Mouse (Mus musculus): Measurements from ENCODE around the gene Ccdc24.

Gene Ccdc24

DNA sequence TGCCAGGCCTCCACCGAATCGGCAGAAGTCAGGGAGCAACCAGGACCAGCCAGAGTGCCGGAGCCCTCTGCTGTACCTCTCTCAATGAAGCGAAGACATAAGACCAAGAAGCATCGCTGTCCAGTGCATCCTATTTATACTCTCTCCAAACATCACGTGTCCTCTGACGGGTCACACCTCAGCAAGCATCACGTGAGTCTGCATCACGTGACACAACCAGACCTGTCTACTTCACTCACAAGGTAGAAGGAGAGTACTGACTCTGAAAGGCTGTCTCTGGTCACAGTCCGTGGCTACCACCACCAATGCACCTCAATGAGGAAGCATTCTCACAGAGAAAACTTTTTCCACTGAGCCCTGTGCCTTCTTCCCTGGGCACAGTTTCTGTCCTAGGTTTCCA, 54.3 kb downstream of the Ccdc24 start:
- DNase-seq: no peak

DNA sequence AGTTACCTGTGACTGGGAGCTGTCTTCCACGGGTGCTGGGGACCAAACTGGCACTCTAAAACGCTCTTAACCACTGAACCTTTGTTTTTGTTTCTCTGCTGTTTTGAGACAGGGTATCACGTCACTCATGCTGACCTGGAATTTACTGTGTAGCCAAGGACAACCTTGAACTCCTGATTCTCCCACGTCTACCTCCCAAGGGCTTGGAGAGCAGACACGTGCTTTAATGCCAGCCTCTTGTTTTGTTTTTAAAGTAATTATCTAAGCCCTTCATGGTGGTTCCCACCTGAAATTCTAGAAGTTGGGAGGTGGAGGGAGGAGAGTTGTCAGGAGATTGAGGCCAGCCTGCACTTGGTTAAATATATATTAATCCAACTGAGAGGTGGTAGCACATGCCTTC, 55.6 kb downstream of the Ccdc24 start:
- DNase-seq: no peak

Measured in cerebellum, adult 11 months (tissue).